Comparison of ENCODE assay signal across 31 mouse cellular contexts in the genomic region with DNA sequence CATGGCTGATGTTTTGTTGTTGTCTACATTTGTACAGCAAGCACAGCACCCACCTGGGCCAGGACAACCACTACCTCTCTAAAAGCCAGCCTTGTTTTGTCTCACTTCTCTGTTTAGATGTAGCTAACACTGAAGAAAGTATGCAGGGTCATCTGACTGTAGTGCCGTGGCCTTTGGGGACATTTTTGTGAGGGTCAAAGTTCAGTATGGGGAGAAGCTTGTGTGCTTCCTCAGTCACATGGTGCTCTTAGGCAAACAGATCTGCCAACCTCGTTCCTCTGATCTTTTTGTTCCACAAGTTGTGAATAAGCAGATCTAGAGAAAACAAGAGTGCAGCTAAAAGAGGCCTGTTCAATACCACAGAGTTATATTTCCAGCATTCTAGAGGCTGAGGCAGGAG. TPM values are rescaled to one million over a fixed set of nuclear protein-coding genes. Genes with fewer than 3 reads are reported as not detected.
DNase-seq lines count a peak whose midpoint lies in the region; ATAC-seq and TF ChIP-seq lines count a peak whose summit lies in the region.
"Had no signal": no experiment of that assay in that cellular context is flagged by ENCODE, and none has a peak within 500 bp of the region (broad histone marks: within the 10 kb centered on the region; RNA-seq: fewer than 3 reads in every experiment).

No protein-coding gene starts in this region.

- H3K4me3 ChIP-seq in intestine, embryonic 14.5 days (ENCODE audit: low read depth, low read length): no peak overlapping the region
- no peak overlapping the region for H3K4me3 ChIP-seq in intestine, postnatal 0 days (ENCODE audit: low read depth, low read length)
- H3K4me3 ChIP-seq in lung, embryonic 15.5 days: no peak overlapping the region
- H3K4me3 ChIP-seq in liver, embryonic 14.5 days (ENCODE audit: insufficient read depth in 1 of 2, low read depth in 2 of 2, low read length in 2 of 2): no peak overlapping the region
- H3K4me3 ChIP-seq in liver, postnatal 0 days (ENCODE audit: low read depth, low read length): no peak overlapping the region
- H3K4me3 ChIP-seq: forebrain, embryonic 13.5 days; heart, embryonic 10.5 days; heart, embryonic 15.5 days; hindbrain, embryonic 12.5 days; midbrain, embryonic 13.5 days; neural tube, embryonic 15.5 days had no signal

- no peak for TF ChIP-seq CTCF in intestine, postnatal 0 days (IDR thresholded peaks at IDR 0.05; ENCODE audit: low read depth)
- TF ChIP-seq CTCF in liver, embryonic 14.5 days (IDR thresholded peaks at IDR 0.05; ENCODE audit: low read depth): no peak
- no peak for TF ChIP-seq CTCF in liver, postnatal 0 days (IDR thresholded peaks at IDR 0.05; ENCODE audit: low read depth)

- 24% methylated on average over 2 of the region's 2 CpGs for WGBS in intestine, embryonic 14.5 days
- WGBS in intestine, postnatal 0 days: 25% methylated on average over 2 of the region's 2 CpGs
- 23% methylated on average over 2 of the region's 2 CpGs for WGBS in lung, embryonic 15.5 days
- WGBS in liver, embryonic 14.5 days (ENCODE audit: insufficient replicate concordance): 23% methylated on average over 2 of the region's 2 CpGs
- 28% methylated on average over 2 of the region's 2 CpGs for WGBS in liver, postnatal 0 days (ENCODE audit: insufficient replicate concordance)

- no peak overlapping the region for H3K27ac ChIP-seq in intestine, embryonic 14.5 days (ENCODE audit: low read depth)
- no peak overlapping the region for H3K27ac ChIP-seq in intestine, postnatal 0 days (ENCODE audit: low read depth, low read length)
- H3K27ac ChIP-seq in lung, embryonic 15.5 days: peak overlapping the region; percentile 73
- no peak overlapping the region for H3K27ac ChIP-seq in liver, embryonic 14.5 days
- peak overlapping the region; percentile 69 for H3K27ac ChIP-seq in liver, postnatal 0 days (ENCODE audit: low read depth)
- H3K27ac ChIP-seq: forebrain, embryonic 13.5 days; heart, embryonic 10.5 days; heart, embryonic 15.5 days; hindbrain, embryonic 12.5 days; midbrain, embryonic 13.5 days; neural tube, embryonic 15.5 days had no signal

- no peak overlapping the region for H3K4me2 ChIP-seq in intestine, embryonic 14.5 days (ENCODE audit: low read length)
- H3K4me2 ChIP-seq in intestine, postnatal 0 days (replicated peaks; ENCODE audit: low read depth): no peak overlapping the region
- no peak overlapping the region for H3K4me2 ChIP-seq in lung, embryonic 15.5 days
- no peak overlapping the region for H3K4me2 ChIP-seq in liver, embryonic 14.5 days (ENCODE audit: low read depth)
- no peak overlapping the region for H3K4me2 ChIP-seq in liver, postnatal 0 days (ENCODE audit: low read depth, low read length)
- H3K4me2 ChIP-seq: forebrain, embryonic 13.5 days; heart, embryonic 15.5 days; hindbrain, embryonic 12.5 days; midbrain, embryonic 13.5 days; neural tube, embryonic 15.5 days had no signal

- no peak overlapping the region for H3K9ac ChIP-seq in intestine, embryonic 14.5 days (ENCODE audit: low read length)
- no peak overlapping the region for H3K9ac ChIP-seq in intestine, postnatal 0 days (ENCODE audit: low read depth, low read length)
- no peak overlapping the region for H3K9ac ChIP-seq in lung, embryonic 15.5 days
- H3K9ac ChIP-seq in liver, embryonic 14.5 days (replicated peaks): no peak overlapping the region
- no peak overlapping the region for H3K9ac ChIP-seq in liver, postnatal 0 days (replicated peaks)
- H3K9ac ChIP-seq: forebrain, embryonic 13.5 days; heart, embryonic 15.5 days; hindbrain, embryonic 12.5 days; midbrain, embryonic 13.5 days; neural tube, embryonic 15.5 days had no signal

- no peak for ATAC-seq in intestine, embryonic 14.5 days (replicated peaks; ENCODE audit: low FRiP score, low TSS enrichment, low read depth)
- ATAC-seq in intestine, postnatal 0 days: no peak
- ATAC-seq in lung, embryonic 15.5 days (ENCODE audit: borderline replicate concordance, extremely low read depth, low FRiP score, low TSS enrichment): no peak
- peak; percentile 24; the same call in 1 of the 2 replicates for ATAC-seq in liver, embryonic 14.5 days (ENCODE audit: insufficient read depth)
- peak; percentile 76 for ATAC-seq in liver, postnatal 0 days
- ATAC-seq: activated CD4-positive, CD25-positive, alpha-beta regulatory T cell, adult 4 months; forebrain, embryonic 13.5 days; midbrain, embryonic 13.5 days had no signal

- 0 out of 2 replicates have a peak, but pooled peaks cover 6% of the 10 kb centered on the region for H3K4me1 ChIP-seq in intestine, embryonic 14.5 days (replicated peaks; ENCODE audit: control insufficient read depth, insufficient read depth, low read length)
- H3K4me1 ChIP-seq in intestine, postnatal 0 days (replicated peaks; ENCODE audit: control insufficient read depth, insufficient read depth, low read length): no peaks in the 10 kb centered on the region
- peaks cover 29% of the 10 kb centered on the region; the same call in 1 of the 2 replicates for H3K4me1 ChIP-seq in lung, embryonic 15.5 days
- no peaks in the 10 kb centered on the region for H3K4me1 ChIP-seq in liver, embryonic 14.5 days (replicated peaks; ENCODE audit: control insufficient read depth in 2 of 2, insufficient read depth in 2 of 2, low read length in 1 of 2)
- peaks cover 18% of the 10 kb centered on the region for H3K4me1 ChIP-seq in liver, postnatal 0 days (ENCODE audit: insufficient read depth)
- H3K4me1 ChIP-seq: forebrain, embryonic 13.5 days; heart, embryonic 15.5 days; neural tube, embryonic 15.5 days had no signal

- H3K27me3 ChIP-seq in intestine, embryonic 14.5 days (replicated peaks; ENCODE audit: control insufficient read depth, insufficient read depth, low read length): peaks cover 69% of the 10 kb centered on the region
- H3K27me3 ChIP-seq in intestine, postnatal 0 days (replicated peaks; ENCODE audit: control insufficient read depth, insufficient read depth, low read length): peaks cover 66% of the 10 kb centered on the region
- H3K27me3 ChIP-seq in lung, embryonic 15.5 days: peaks cover 70% of the 10 kb centered on the region
- peaks cover 13% of the 10 kb centered on the region for H3K27me3 ChIP-seq in liver, embryonic 14.5 days (ENCODE audit: control insufficient read depth, insufficient read depth, low read length)
- 0 out of 2 replicates have a peak, but pooled peaks cover 4% of the 10 kb centered on the region for H3K27me3 ChIP-seq in liver, postnatal 0 days (ENCODE audit: insufficient read depth, low read length)

- no peaks in the 10 kb centered on the region for H3K9me3 ChIP-seq in intestine, embryonic 14.5 days (ENCODE audit: control insufficient read depth, low read length)
- H3K9me3 ChIP-seq in intestine, postnatal 0 days (ENCODE audit: control insufficient read depth): no peaks in the 10 kb centered on the region
- H3K9me3 ChIP-seq in lung, embryonic 15.5 days: no peaks in the 10 kb centered on the region
- H3K9me3 ChIP-seq in liver, embryonic 14.5 days (ENCODE audit: control insufficient read depth, low read length): no peaks in the 10 kb centered on the region
- H3K9me3 ChIP-seq in liver, postnatal 0 days (ENCODE audit: low read length): no peaks in the 10 kb centered on the region
- H3K9me3 ChIP-seq: forebrain, embryonic 13.5 days; heart, embryonic 10.5 days; heart, embryonic 15.5 days; hindbrain, embryonic 12.5 days; midbrain, embryonic 13.5 days; neural tube, embryonic 15.5 days had no signal

- DNase-seq in intestine, embryonic 14.5 days (ENCODE audit: low spot score): peak; percentile 48
- DNase-seq in lung, postnatal 10 days: no peak
- peak in 2 of 3 experiments; percentile 25 to 43 for DNase-seq in liver, embryonic 14.5 days (ENCODE audit: low read depth in 3 of 3, low spot score in 3 of 3)
- no peak for DNase-seq in liver, postnatal 0 days
- DNase-seq in adrenal gland, postnatal 10 days: no peak
- DNase-seq: adrenal gland, adult 2 months; cerebellum, adult 2 months; cerebellum, postnatal 14 days; gastrocnemius, postnatal 10 days; kidney, adult 9 months; kidney, postnatal 10 days; lung, adult 18-20 months; lung, postnatal 36 days; retina, postnatal 1 day; right cerebral cortex, postnatal 14 days; thymus, adult 18-20 months; thymus, postnatal 25 days had no signal

- TF ChIP-seq EP300 in liver, embryonic 14.5 days (IDR thresholded peaks at IDR 0.05; ENCODE audit: low read depth): no peak
- TF ChIP-seq EP300 in liver, postnatal 0 days (IDR thresholded peaks at IDR 0.05; ENCODE audit: low read depth): no peak

- no peaks in the 10 kb centered on the region for H3K36me3 ChIP-seq in intestine, embryonic 14.5 days (ENCODE audit: control insufficient read depth, insufficient read depth, low read length)
- H3K36me3 ChIP-seq in intestine, postnatal 0 days (ENCODE audit: control insufficient read depth, insufficient read depth): no peaks in the 10 kb centered on the region
- no peaks in the 10 kb centered on the region for H3K36me3 ChIP-seq in lung, embryonic 15.5 days
- H3K36me3 ChIP-seq in liver, embryonic 14.5 days (replicated peaks; ENCODE audit: control insufficient read depth, insufficient read depth, low read depth): no peaks in the 10 kb centered on the region
- H3K36me3 ChIP-seq in liver, postnatal 0 days (replicated peaks; ENCODE audit: insufficient read depth, low read length): no peaks in the 10 kb centered on the region
- H3K36me3 ChIP-seq: heart, embryonic 10.5 days; heart, embryonic 15.5 days; hindbrain, embryonic 12.5 days; midbrain, embryonic 13.5 days; neural tube, embryonic 15.5 days had no signal

RNA-seq across cellular contexts. Expression of a gene that starts 21.3 kb away (rescaled TPM):
- polyA plus RNA-seq in intestine, embryonic 14.5 days (2014; fragmentation: Nextera tagmentation; extraction: Ambion mirVana): 2.6 and 6.5 TPM in 2 replicates
- 0.94 and 1.5 TPM in 2 replicates for polyA plus RNA-seq in intestine, postnatal 0 days (2015; fragmentation: Nextera tagmentation; extraction: Ambion mirVana)
- 38.4 and 40.6 TPM in 2 replicates for polyA plus RNA-seq in lung, embryonic 15.5 days (2015; fragmentation: Nextera tagmentation; extraction: Ambion mirVana)
- polyA plus RNA-seq in liver, embryonic 14.5 days (2012; rRNA removed): 3.2 and 3.9 TPM in 2 replicates
- 2.8 and 3.9 TPM in 2 replicates for polyA plus RNA-seq in liver, embryonic 14.5 days (2014; fragmentation: Nextera tagmentation; extraction: Ambion mirVana)
- polyA plus RNA-seq in liver, postnatal 0 days (2015; fragmentation: Nextera tagmentation; extraction: Ambion mirVana): 10.1 and 12.6 TPM in 2 replicates
- 1 to 10 TPM; 2.0 to 3.0 TPM for total RNA-seq in adrenal gland, postnatal 10 days (2021)
- total RNA-seq: adrenal gland, adult 2 months; gastrocnemius, postnatal 10 days; heart, postnatal 25 days; left cerebral cortex, postnatal 14 days; megakaryocyte, adult 5-6 weeks had no signal
- polyA plus RNA-seq: activated CD4-positive, CD25-positive, alpha-beta regulatory T cell, adult 4 months; cerebellum, adult 2 months; cortical plate, adult 2 months; gonadal fat pad, adult 2 months had no signal

Comparison
In these comparisons a context has a peak if more than half of its experiments do, and no peak if none do; other contexts are left out.
1. DNase-seq: peak in intestine, embryonic 14.5 days (single experiment) and liver, embryonic 14.5 days (2 of 3); none in lung, postnatal 10 days (single experiment), liver, postnatal 0 days (single experiment) and adrenal gland, postnatal 10 days (single experiment).
2. H3K27ac ChIP-seq: peak in lung, embryonic 15.5 days (single experiment) and liver, postnatal 0 days (single experiment); none in intestine, embryonic 14.5 days (single experiment), intestine, postnatal 0 days (single experiment) and liver, embryonic 14.5 days (single experiment).
3. ATAC-seq: peak in liver, embryonic 14.5 days (single experiment) and liver, postnatal 0 days (single experiment); none in intestine, embryonic 14.5 days (single experiment), intestine, postnatal 0 days (single experiment) and lung, embryonic 15.5 days (single experiment).